Mouse (Mus musculus) brown adipose tissue, adult 24 weeks (tissue): Measurements from ENCODE around the gene Gm4981. TPM values are rescaled to one million over a fixed set of nuclear protein-coding genes. Genes with fewer than 3 reads are reported as not detected.

Experiments used
- H3K27ac ChIP-seq: fragments of 200-500 bp; replicated peaks from 2 replicates; pipeline ENCODE4 v1.5.1; 2012; ENCODE audit warnings: low read depth, mild to moderate bottlenecking, low read length
- H3K4me1 ChIP-seq: fragments of 200-500 bp; 2 replicates; pipeline ENCODE4 v1.6.1; 2012; ENCODE audit warnings: low read length, mixed read lengths; ENCODE audit not compliant: control insufficient read depth, insufficient read depth, insufficient read length
- H3K4me3 ChIP-seq: fragments of 200-500 bp; 2 replicates; pipeline ENCODE4 v1.5.1; 2012; ENCODE audit warnings: low read depth, mild to moderate bottlenecking, low read length, moderate library complexity; ENCODE audit not compliant: insufficient read depth
- polyA plus RNA-seq: library from polyadenylated mRNA; stranded (reverse); fragments of >200 nt; gene quantifications from 2 replicates; pipeline ENCODE4 v1.2.4, GENCODE M21; 2012; ENCODE audit not compliant: missing spikeins, insufficient read depth, insufficient read length

Gm4981 gene
- polyA plus RNA-seq, 1 experiment = not detected

- Histone ChIP-seq H3K4me1 (no peaks in the 10 kb centered on the region), H3K27ac (no peak overlapping the region), H3K4me3 (no peak overlapping the region)
Measured at GRCm38 (mm10) chr10:58209710-58210467, 26.6 kb downstream of the Gm4981 start.

- Histone ChIP-seq H3K27ac (no peak overlapping the region), H3K4me3 (no peak overlapping the region), H3K4me1 (no peaks in the 10 kb centered on the region)
Measured at GRCm38 (mm10) chr10:58206639-58207404, 29.7 kb downstream of the Gm4981 start.

GRCm38 (mm10) chr10:58205986-58206385 is 30.5 kb downstream of the Gm4981 start:
- H3K4me3 ChIP-seq = no peak overlapping the region
- H3K27ac ChIP-seq = no peak overlapping the region
- H3K4me1 ChIP-seq = no peaks in the 10 kb centered on the region

Other genes with a start within 250 kb of the Gm4981 start
- gene AW822073, start 11.8 kb downstream of the Gm4981 start, polyA plus RNA-seq = not detected in 2 replicates
- gene Duxf3, start 4.0 kb downstream of the Gm4981 start, polyA plus RNA-seq = not detected in 2 replicates
- gene Gcc2, start 18.8 kb upstream of the Gm4981 start, polyA plus RNA-seq = 6.7 and 22.8 TPM in 2 replicates
- gene Lims1, start 86.8 kb upstream of the Gm4981 start, polyA plus RNA-seq = 18.9 and 27.1 TPM in 2 replicates
- gene Ranbp2, start 210.2 kb upstream of the Gm4981 start, polyA plus RNA-seq = 20.1 and 23.1 TPM in 2 replicates